Mouse (Mus musculus) testis, adult 2 months (tissue): ENCODE results near the gene Ttc22.

Source experiments
- CTCF ChIP-seq: fragments of 200-500 bp; IDR thresholded peaks from 2 replicates; pipeline ENCODE4 v1.5.1; 2012; ENCODE audit warnings: low read depth, mild to moderate bottlenecking, inconsistent platforms, low read length, moderate library complexity; ENCODE audit not compliant: control insufficient read depth, insufficient read depth, insufficient replicate concordance
- POLR2A ChIP-seq: fragments of 200-500 bp; IDR thresholded peaks from 2 replicates; pipeline ENCODE4 v1.6.1; 2012; ENCODE audit warnings: low read depth, mild to moderate bottlenecking, inconsistent platforms, low read length, moderate library complexity; ENCODE audit not compliant: control insufficient read depth

GRCm38 (mm10) chr4:106679152-106679551, 56.9 kb downstream of the Ttc22 start:
- TF ChIP-seq CTCF, result no peak
- no peak for TF ChIP-seq POLR2A
